19 mouse cellular contexts compared by ENCODE assay signal in the genomic region with DNA sequence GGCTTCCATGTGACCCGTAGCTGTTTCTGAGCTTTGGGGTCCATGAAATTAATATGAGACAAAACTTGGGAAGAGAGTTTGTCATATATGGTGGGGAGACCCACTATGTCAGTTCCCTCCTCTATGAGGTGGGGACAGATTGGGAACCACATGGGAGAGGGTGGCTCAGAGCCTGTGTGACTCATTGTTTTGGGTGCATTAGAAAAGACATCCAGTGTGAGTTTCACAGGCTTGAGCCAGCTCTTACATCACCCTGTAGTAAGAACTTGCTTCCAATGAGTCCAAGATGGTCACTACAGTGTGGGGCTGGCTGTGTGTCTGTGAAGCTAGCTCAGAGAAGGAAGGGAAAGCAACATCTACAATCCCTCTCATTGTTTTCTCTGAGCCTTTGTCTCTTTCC.
A peak's percentile ranks its signal among the peaks of the same experiment; 100 is the strongest.
DNase-seq lines count a peak whose midpoint lies in the region; TF ChIP-seq lines count a peak whose summit lies in the region.
"Had no signal": no experiment of that assay in that cellular context is flagged by ENCODE, and none has a peak within 500 bp of the region (broad histone marks: within the 10 kb centered on the region; RNA-seq: fewer than 3 reads in every experiment).

No protein-coding gene starts in this region.

- H3K27ac ChIP-seq in gastrocnemius, adult 2 months, result no peak overlapping the region
- H3K27ac ChIP-seq: embryonic facial prominence, embryonic 10.5 days; hindbrain, postnatal 0 days; limb, embryonic 10.5 days; neural tube, embryonic 12.5 days had no signal

- DNase-seq in gastrocnemius, adult 2 months, result peak; percentile 26
- DNase-seq in gastrocnemius, postnatal 4 days (ENCODE audit: low spot score in 2 of 2), result no peak
- DNase-seq in layer of hippocampus, adult 8-10 months (ENCODE audit: low spot score in 2 of 2), result peak; percentile 11 to 27
- no peak for DNase-seq in layer of hippocampus, postnatal 25 days (ENCODE audit: extremely low spot score in 1 of 2, low spot score in 1 of 2)
- DNase-seq in brain, adult 2 months (ENCODE audit: low read depth, low spot score), result peak; percentile 67
- peak; percentile 56 for DNase-seq in layer of hippocampus, adult 9-11 months
- no peak for DNase-seq in yolk sac, embryonic 10.5 days (ENCODE audit: low spot score)
- DNase-seq: cerebellum, adult 11-12 months; cerebellum, postnatal 25 days; heart, adult 11 months; kidney, adult 11 months; kidney, postnatal 10 days; lung, adult 2 months; lung, postnatal 36 days; thymus, adult 18-20 months had no signal

- intact Hi-C loops in gastrocnemius, adult 2 months (cut with DNase I), result no loop called here

- no peak overlapping the region for H3K4me3 ChIP-seq in gastrocnemius, adult 2 months
- H3K4me3 ChIP-seq: embryonic facial prominence, embryonic 10.5 days; limb, embryonic 10.5 days; neural tube, embryonic 12.5 days had no signal

- TF ChIP-seq CTCF in gastrocnemius, adult 2 months (IDR thresholded peaks at IDR 0.05), result no peak

Comparison
In these comparisons a context has a peak if more than half of its experiments do, and no peak if none do; other contexts are left out.
1. DNase-seq: peak in gastrocnemius, adult 2 months (single experiment), layer of hippocampus, adult 8-10 months (2 of 2), brain, adult 2 months (single experiment) and layer of hippocampus, adult 9-11 months (single experiment); none in gastrocnemius, postnatal 4 days (0 of 2), layer of hippocampus, postnatal 25 days (0 of 2) and yolk sac, embryonic 10.5 days (single experiment).